Mouse (Mus musculus) lung, adult 2 months (tissue): ENCODE measurements around the gene Mb21d2. TPM values are rescaled to one million over a fixed set of nuclear protein-coding genes. Genes with fewer than 3 reads are reported as not detected.

Experiments
- DNase-seq: peaks from one replicate; pipeline ENCODE4 v3.0.0; 2022
- H3K4me1 ChIP-seq: fragments of 200-500 bp; 2 replicates; pipeline ENCODE4 v1.6.1; 2011; ENCODE audit warnings: low read length; ENCODE audit not compliant: control insufficient read depth, insufficient read depth
- H3K4me3 ChIP-seq: fragments of 200-500 bp; replicated peaks from 2 replicates; pipeline ENCODE3; 2011; ENCODE audit warnings: low read depth, mild to moderate bottlenecking, control low read depth, low read length; ENCODE audit errors: extremely low read depth
- CTCF ChIP-seq: fragments of 200-500 bp; IDR thresholded peaks from 2 replicates; pipeline ENCODE4 v1.5.1; 2011; ENCODE audit warnings: mild to moderate bottlenecking, low read length, control low read depth; ENCODE audit not compliant: insufficient read depth
- POLR2A ChIP-seq: fragments of 200-500 bp; IDR thresholded peaks from 2 replicates; pipeline ENCODE4 v1.6.1; 2011; ENCODE audit warnings: low read depth, mild to moderate bottlenecking, control low read depth, low read length, borderline replicate concordance; ENCODE audit errors: extremely low read depth
- WGBS: fragments of 180-500 bp; shearing (Covaris S2); methylation state at CpG from one replicate; pipeline ENCODE4 v1.1.7; 2018; 5-methylcytosine and 5-hydroxymethylcytosine counted together
- polyA plus RNA-seq: library from polyadenylated mRNA; depleted of rRNA; stranded (reverse); fragments of >200 nt; gene quantifications from 2 replicates; pipeline ENCODE4 v1.2.3, GENCODE M21; 2012

Mb21d2 gene
- polyA plus RNA-seq, 1 experiment = 8.3 TPM

DNA sequence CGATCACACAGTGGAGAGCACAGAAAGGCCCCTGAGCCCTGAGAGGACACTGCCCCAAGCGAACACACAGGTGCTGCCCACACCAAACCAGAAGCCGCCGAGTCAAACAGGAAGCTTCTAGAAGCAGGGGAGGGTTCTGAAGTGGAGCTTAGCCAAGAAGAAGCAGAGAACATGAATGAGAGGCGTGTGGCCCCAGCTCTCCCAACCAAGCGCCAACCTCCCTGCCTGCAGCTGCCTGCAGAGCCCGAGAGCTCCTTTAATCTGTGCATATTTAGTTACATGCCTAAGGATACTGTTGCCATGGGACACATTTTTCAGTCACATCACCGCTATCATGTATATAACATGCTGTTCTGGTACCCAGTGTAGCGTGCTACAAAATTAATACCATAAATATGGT is 58.6 kb downstream of the Mb21d2 start:
- Histone ChIP-seq H3K4me1 (no peaks in the 10 kb centered on the region), H3K4me3 (no peak overlapping the region)
- TF ChIP-seq POLR2A (no peak), CTCF (no peak)
- DNase-seq = no peak
- WGBS = 55% methylated on average over 9 of the region's 9 CpGs

- Histone ChIP-seq H3K4me3 (no peak overlapping the region), H3K4me1 (no peaks in the 10 kb centered on the region)
- TF ChIP-seq CTCF (no peak), POLR2A (no peak)
- no peak for DNase-seq
- 66% methylated on average over 5 of the region's 5 CpGs for WGBS
Observed at GRCm38 (mm10) chr16:28870456-28870855, 59.0 kb downstream of the Mb21d2 start.

GRCm38 (mm10) chr16:28868864-28869263 is 60.6 kb downstream of the Mb21d2 start:
- no peak for DNase-seq
- TF ChIP-seq CTCF (no peak), POLR2A (no peak)
- H3K4me1 ChIP-seq = no peaks in the 10 kb centered on the region
- 81% methylated on average over 9 of the region's 9 CpGs for WGBS
- H3K4me3 ChIP-seq = no peak overlapping the region

GRCm38 (mm10) chr16:28866584-28867295 is 62.7 kb downstream of the Mb21d2 start:
- WGBS = 76% methylated on average over 8 of the region's 8 CpGs
- no peak overlapping the region for H3K4me3 ChIP-seq
- TF ChIP-seq CTCF (no peak), POLR2A (no peak)
- no peaks in the 10 kb centered on the region for H3K4me1 ChIP-seq
- no peak for DNase-seq

DNA sequence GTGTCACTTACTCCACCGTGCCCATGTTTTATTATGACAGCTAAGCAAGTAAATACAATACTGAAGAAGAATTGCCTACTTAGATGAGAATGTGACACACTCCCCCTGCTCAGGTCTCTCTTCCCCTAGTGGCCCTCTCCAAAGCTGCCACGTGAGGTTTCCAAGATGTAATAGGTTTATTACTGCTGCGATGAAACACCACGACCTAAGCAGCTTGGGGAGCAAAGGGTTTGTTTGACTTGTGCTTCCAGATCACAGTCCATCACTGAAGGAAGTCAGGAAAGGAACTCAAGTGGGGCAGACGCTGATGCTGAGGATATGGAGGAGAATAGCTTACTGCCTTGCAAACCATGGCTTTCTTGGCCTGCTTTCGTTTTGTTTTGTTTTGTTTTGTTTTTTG is 65.9 kb downstream of the Mb21d2 start:
- TF ChIP-seq POLR2A (no peak), CTCF (no peak)
- no peak for DNase-seq
- Histone ChIP-seq H3K4me1 (no peaks in the 10 kb centered on the region; the same call in 1 of the 2 replicates), H3K4me3 (no peak overlapping the region)
- 66% methylated on average over 6 of the region's 6 CpGs for WGBS

GRCm38 (mm10) chr16:28862093-28862492 is 67.4 kb downstream of the Mb21d2 start:
- no peaks in the 10 kb centered on the region; the same call in 1 of the 2 replicates for H3K4me1 ChIP-seq
- DNase-seq = no peak
- no peak overlapping the region for H3K4me3 ChIP-seq
- TF ChIP-seq CTCF (no peak), POLR2A (no peak)
- WGBS = 18% methylated on average over 7 of the region's 7 CpGs

- no peak for DNase-seq
- H3K4me1 ChIP-seq = no peaks in the 10 kb centered on the region; the same call in 1 of the 2 replicates
- no peak overlapping the region for H3K4me3 ChIP-seq
- 56% methylated on average over 7 of the region's 7 CpGs for WGBS
- TF ChIP-seq CTCF = no peak
- no peak for TF ChIP-seq POLR2A
Observed at GRCm38 (mm10) chr16:28859678-28860077, 69.8 kb downstream of the Mb21d2 start.

DNA sequence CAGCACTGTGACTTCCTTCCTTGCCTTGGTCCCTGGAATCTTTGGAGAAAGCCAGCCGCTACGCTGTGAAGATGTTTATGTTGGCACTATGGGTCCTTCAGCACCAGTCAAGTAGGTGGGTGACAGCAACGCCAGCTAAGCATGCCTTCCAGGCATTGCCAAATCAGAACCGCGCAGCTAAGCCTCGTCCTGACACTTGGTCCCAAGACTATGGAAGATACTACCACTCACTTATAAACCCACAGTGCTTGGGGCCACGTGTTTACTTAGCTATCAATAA is 70.5 kb downstream of the Mb21d2 start:
- TF ChIP-seq POLR2A (no peak), CTCF (no peak)
- 36% methylated on average over 7 of the region's 7 CpGs for WGBS
- Histone ChIP-seq H3K4me1 (no peaks in the 10 kb centered on the region; the same call in 1 of the 2 replicates), H3K4me3 (no peak overlapping the region)
- DNase-seq = no peak

DNA sequence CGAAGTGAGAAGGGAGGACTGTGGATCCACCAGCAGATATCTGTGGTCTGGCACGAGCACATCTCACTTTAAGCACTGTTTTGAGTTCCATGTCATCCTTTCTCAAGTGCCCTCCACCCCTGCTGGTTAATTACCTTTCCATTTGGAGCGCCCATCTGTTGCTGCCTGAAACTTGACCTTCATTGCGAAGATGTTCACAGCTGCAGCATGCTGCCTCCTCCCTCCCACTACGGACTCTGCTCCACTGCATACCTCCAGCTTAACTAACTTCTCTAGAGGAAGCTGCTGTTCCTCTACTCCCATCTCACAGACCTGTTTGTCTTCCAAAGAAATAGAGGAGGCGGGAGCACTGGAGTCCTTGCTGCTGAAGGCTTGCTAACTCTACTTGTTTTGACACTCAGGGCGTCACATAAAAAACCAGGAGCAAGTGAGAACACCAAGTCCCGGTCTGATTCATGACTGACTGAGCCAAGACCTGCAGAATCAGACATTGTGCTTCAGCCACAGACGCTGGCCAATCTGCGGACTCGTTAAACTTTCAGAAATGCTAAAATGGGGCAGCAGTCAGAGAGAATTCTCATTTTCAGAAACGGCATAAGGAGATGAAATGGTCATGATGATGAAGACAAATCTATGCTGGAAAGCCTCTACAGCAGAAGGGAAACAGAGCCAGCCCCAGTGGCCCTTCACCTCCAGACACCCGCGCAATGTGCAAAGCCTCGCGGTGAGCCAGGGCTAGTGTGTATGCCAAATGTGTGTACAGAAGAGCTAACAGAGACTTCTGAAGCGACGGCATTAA is 71.1 kb downstream of the Mb21d2 start:
- TF ChIP-seq POLR2A (no peak), CTCF (no peak)
- Histone ChIP-seq H3K4me1 (no peaks in the 10 kb centered on the region; the same call in 1 of the 2 replicates), H3K4me3 (no peak overlapping the region)
- no peak for DNase-seq
- WGBS = 57% methylated on average over 18 of the region's 18 CpGs

GRCm38 (mm10) chr16:28851409-28851821 is 78.1 kb downstream of the Mb21d2 start:
- 13% methylated on average over 11 of the region's 11 CpGs for WGBS
- DNase-seq = no peak
- no peak for TF ChIP-seq CTCF
- TF ChIP-seq POLR2A = no peak
- H3K4me1 ChIP-seq = peaks cover 4% of the 10 kb centered on the region; the same call in 1 of the 2 replicates
- no peak overlapping the region for H3K4me3 ChIP-seq
